Comparison of ENCODE assay signal across 27 mouse cellular contexts in the genomic region with DNA sequence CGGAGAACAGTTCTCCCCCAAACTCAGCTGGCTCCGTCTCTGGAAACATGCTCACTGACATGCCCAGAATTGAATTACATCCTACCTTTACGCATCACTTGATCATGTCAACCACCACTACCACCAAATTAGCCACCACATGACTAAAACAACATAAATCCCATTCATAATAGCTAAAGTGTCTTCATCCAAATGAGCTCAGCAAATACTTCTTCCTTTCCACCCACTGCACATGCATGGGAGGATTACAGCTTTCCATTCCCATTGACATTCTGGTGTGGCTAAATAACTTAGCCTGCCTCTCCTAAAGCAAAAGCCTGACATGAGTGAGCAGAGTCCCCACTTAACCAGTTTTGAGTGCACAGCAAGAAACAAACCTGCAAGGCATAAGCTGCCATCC.
"Had no signal": no experiment of that assay in that cellular context is flagged by ENCODE, and none has a peak within 500 bp of the region (broad histone marks: within the 10 kb centered on the region; RNA-seq: fewer than 3 reads in every experiment).

No protein-coding gene starts in this region.

- H3K27me3 ChIP-seq: heart, embryonic 12.5 days; heart, embryonic 13.5 days; heart, embryonic 15.5 days; hindbrain, embryonic 12.5 days; hindbrain, embryonic 13.5 days; hindbrain, embryonic 15.5 days; intestine, embryonic 15.5 days; kidney, embryonic 15.5 days had no signal

- ATAC-seq: hindbrain, embryonic 16.5 days; hindbrain, postnatal 0 days; intestine, embryonic 15.5 days; intestine, embryonic 16.5 days; intestine, postnatal 0 days had no signal

- H3K36me3 ChIP-seq: heart, embryonic 12.5 days; heart, embryonic 13.5 days; heart, embryonic 15.5 days; hindbrain, embryonic 10.5 days; hindbrain, embryonic 12.5 days; hindbrain, embryonic 13.5 days; hindbrain, embryonic 15.5 days; intestine, embryonic 15.5 days; kidney, embryonic 15.5 days had no signal

- H3K9ac ChIP-seq: heart, embryonic 12.5 days; heart, embryonic 13.5 days; heart, embryonic 15.5 days; hindbrain, embryonic 12.5 days; hindbrain, embryonic 13.5 days; hindbrain, embryonic 14.5 days; hindbrain, embryonic 15.5 days; intestine, embryonic 15.5 days; kidney, embryonic 15.5 days had no signal

- H3K9me3 ChIP-seq: heart, embryonic 12.5 days; heart, embryonic 13.5 days; heart, embryonic 15.5 days; hindbrain, embryonic 10.5 days; hindbrain, embryonic 12.5 days; hindbrain, embryonic 13.5 days; hindbrain, embryonic 15.5 days; intestine, embryonic 15.5 days; kidney, embryonic 15.5 days had no signal

- H3K4me1 ChIP-seq: heart, embryonic 12.5 days; heart, embryonic 13.5 days; heart, embryonic 15.5 days; hindbrain, embryonic 10.5 days; hindbrain, embryonic 12.5 days; hindbrain, embryonic 13.5 days; hindbrain, embryonic 15.5 days; intestine, embryonic 15.5 days; kidney, embryonic 15.5 days had no signal

- DNase-seq: heart, postnatal 10 days; heart, postnatal 14 days; heart, postnatal 36 days; heart, postnatal 4 days; kidney, adult 11 months; kidney, adult 18-20 months; kidney, adult 2 months; kidney, postnatal 14 days; layer of hippocampus, adult 9-11 months; layer of hippocampus, postnatal 36 days had no signal

- H3K27ac ChIP-seq: heart, embryonic 13.5 days; heart, embryonic 15.5 days; hindbrain, embryonic 10.5 days; hindbrain, embryonic 12.5 days; hindbrain, embryonic 13.5 days; hindbrain, embryonic 14.5 days; hindbrain, embryonic 15.5 days; hindbrain, postnatal 0 days; intestine, embryonic 15.5 days; kidney, embryonic 15.5 days; kidney, postnatal 0 days; layer of hippocampus, adult 2 months; left cerebral cortex, adult 2 months had no signal

- H3K4me3 ChIP-seq: heart, embryonic 12.5 days; heart, embryonic 13.5 days; heart, embryonic 15.5 days; hindbrain, embryonic 10.5 days; hindbrain, embryonic 12.5 days; hindbrain, embryonic 13.5 days; hindbrain, embryonic 15.5 days; intestine, embryonic 15.5 days; kidney, embryonic 15.5 days; layer of hippocampus, adult 2 months; left cerebral cortex, adult 2 months had no signal
